Mouse (Mus musculus): ENCODE results near the gene Sgtb.

Sgtb gene

GRCm38 (mm10) chr13:104109816-104110521 lies 428 bp downstream of the Sgtb start:
- peak; percentile 65 for DNase-seq (ENCODE audit: low spot score)

GRCm38 (mm10) chr13:104110526-104110925 lies 985 bp downstream of the Sgtb start:
- DNase-seq (ENCODE audit: low spot score): no peak

- DNase-seq (ENCODE audit: low spot score): no peak
These were observed 2.8 kb downstream of the Sgtb start for GRCm38 (mm10) chr13:104112266-104112900.

- no peak for DNase-seq (ENCODE audit: low spot score)
These were observed 4.2 kb downstream of the Sgtb start for GRCm38 (mm10) chr13:104113782-104114181.

GRCm38 (mm10) chr13:104114827-104115226 lies 5.3 kb downstream of the Sgtb start:
- no peak for DNase-seq (ENCODE audit: low spot score)

- DNase-seq (ENCODE audit: low spot score): no peak
These were observed 12.7 kb downstream of the Sgtb start for GRCm38 (mm10) chr13:104122078-104122840.

- no peak for DNase-seq (ENCODE audit: low spot score)
These were observed 14.3 kb downstream of the Sgtb start for GRCm38 (mm10) chr13:104123662-104124381.

- DNase-seq (ENCODE audit: low spot score): peak; percentile 28
These were observed 23.0 kb downstream of the Sgtb start for GRCm38 (mm10) chr13:104132561-104132960.

- DNase-seq (ENCODE audit: low spot score): no peak
These were observed 25.1 kb downstream of the Sgtb start for GRCm38 (mm10) chr13:104134510-104135085.

GRCm38 (mm10) chr13:104139369-104140209 lies 30.0 kb downstream of the Sgtb start:
- peak; percentile 51 for DNase-seq (ENCODE audit: low spot score)

- peak; percentile 47 for DNase-seq (ENCODE audit: low spot score)
These were observed 35.3 kb downstream of the Sgtb start for GRCm38 (mm10) chr13:104144871-104145270.

- DNase-seq (ENCODE audit: low spot score): no peak
These were observed 36.1 kb downstream of the Sgtb start for GRCm38 (mm10) chr13:104145646-104146045.

GRCm38 (mm10) chr13:104154180-104154579 lies 44.6 kb downstream of the Sgtb start:
- DNase-seq (ENCODE audit: low spot score): no peak

- DNase-seq (ENCODE audit: low spot score): no peak
These were observed 45.6 kb downstream of the Sgtb start for GRCm38 (mm10) chr13:104155106-104155505.

- DNase-seq (ENCODE audit: low spot score): no peak
These were observed 46.1 kb downstream of the Sgtb start for GRCm38 (mm10) chr13:104155686-104156085.

- peak; percentile 22 for DNase-seq (ENCODE audit: low spot score)
These were observed 62.2 kb downstream of the Sgtb start for GRCm38 (mm10) chr13:104171711-104172110.

GRCm38 (mm10) chr13:104172498-104172897 lies 63.0 kb downstream of the Sgtb start:
- peak; percentile 44 for DNase-seq (ENCODE audit: low spot score)

GRCm38 (mm10) chr13:104176874-104177273 lies 67.3 kb downstream of the Sgtb start:
- no peak for DNase-seq (ENCODE audit: low spot score)

- peak; percentile 91 for DNase-seq (ENCODE audit: low spot score)
These were observed 68.5 kb downstream of the Sgtb start, which contains the start of gene Trappc13 for GRCm38 (mm10) chr13:104177796-104178649. TSS of gene Trappc13 (minus strand) at chr13:104178469.

GRCm38 (mm10) chr13:104178650-104179121 lies 69.1 kb downstream of the Sgtb start, which contains the start of gene Trim23:
TSS of gene Trim23 (plus strand) at chr13:104178797.
- DNase-seq (ENCODE audit: low spot score): peak; percentile 96
